In the genomic region with DNA sequence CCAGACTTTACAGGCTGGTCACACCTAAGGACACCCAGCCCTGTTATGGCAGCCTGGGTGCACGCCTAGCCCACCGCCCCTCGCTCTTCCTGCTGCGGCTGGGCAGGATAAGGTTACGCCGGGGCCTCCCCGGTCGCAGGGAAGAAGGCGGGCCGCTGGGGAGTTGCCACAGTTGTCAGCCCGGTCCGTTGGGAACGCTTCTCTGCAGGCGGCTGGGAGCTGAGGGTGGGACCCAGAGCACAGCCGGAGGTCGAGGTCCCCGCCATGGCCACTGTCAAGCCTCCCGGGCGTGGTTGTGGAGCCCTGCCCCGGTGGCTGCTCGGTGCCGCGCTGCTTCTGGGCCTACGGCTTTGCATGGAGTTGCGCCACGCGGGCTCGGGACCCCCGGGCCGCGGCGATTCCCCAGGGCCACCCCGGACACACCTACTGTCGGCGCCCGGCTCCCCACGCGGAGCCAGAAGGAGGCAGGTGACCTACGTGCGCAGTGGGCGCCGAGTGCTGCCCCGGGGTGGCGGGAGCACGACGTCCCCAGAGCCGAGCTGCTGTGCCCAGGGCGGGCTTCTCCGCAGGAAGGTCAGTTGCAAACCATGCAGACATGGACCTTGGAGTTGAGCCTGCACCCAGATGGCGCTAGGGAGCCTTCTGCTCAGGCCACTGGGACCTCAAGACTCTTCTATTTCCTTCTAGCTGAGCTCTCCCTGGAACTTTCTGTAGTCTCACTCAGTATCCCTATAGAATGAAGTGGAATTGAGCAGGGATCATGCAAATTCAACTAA, we compare ENCODE assay signal across 9 mouse cellular contexts. TPM values are rescaled to one million over a fixed set of nuclear protein-coding genes. Genes with fewer than 3 reads are reported as not detected.
DNase-seq lines count a peak whose midpoint lies in the region; ATAC-seq and TF ChIP-seq lines count a peak whose summit lies in the region.
"Had no signal": no experiment of that assay in that cellular context is flagged by ENCODE, and none has a peak within 500 bp of the region (broad histone marks: within the 10 kb centered on the region; RNA-seq: fewer than 3 reads in every experiment).

A gene (plus strand): TSS at position 191 of the 776 bp plus-strand sequence.

- H3K4me1 ChIP-seq in thymus, adult 2 months (replicated peaks; ENCODE audit: control insufficient read depth, insufficient read depth, low read length), result no peaks in the 10 kb centered on the region
- peaks cover 6% of the 10 kb centered on the region; the same call in 1 of the 2 replicates for H3K4me1 ChIP-seq in embryonic facial prominence, embryonic 13.5 days
- no peaks in the 10 kb centered on the region for H3K4me1 ChIP-seq in heart, adult 2 months (ENCODE audit: control insufficient read depth, insufficient read depth, low read length)
- H3K4me1 ChIP-seq in limb, embryonic 11.5 days (ENCODE audit: control insufficient read depth, insufficient read depth, low read length), result peaks cover 8% of the 10 kb centered on the region; the same call in 1 of the 2 replicates
- peaks cover 18% of the 10 kb centered on the region for H3K4me1 ChIP-seq in midbrain, embryonic 14.5 days (ENCODE audit: control insufficient read depth, insufficient read depth, low read length)
- peaks cover 8% of the 10 kb centered on the region; the same call in 1 of the 2 replicates for H3K4me1 ChIP-seq in stomach, embryonic 15.5 days

- intact Hi-C loops in heart, adult 2 months (cut with DNase I), result loop anchor here (10.0 kb wide), 1 partner anchor 202 kb away; a partner anchor contains a TSS

- H3K27me3 ChIP-seq in thymus, adult 2 months (ENCODE audit: control insufficient read depth, insufficient read depth, low read length), result peaks cover 4% of the 10 kb centered on the region; the same call in 1 of the 2 replicates
- peaks cover 4% of the 10 kb centered on the region; the same call in 1 of the 2 replicates for H3K27me3 ChIP-seq in embryonic facial prominence, embryonic 13.5 days
- no peaks in the 10 kb centered on the region for H3K27me3 ChIP-seq in heart, adult 2 months (ENCODE audit: control insufficient read depth, insufficient read depth, low read length)
- H3K27me3 ChIP-seq in limb, embryonic 11.5 days (ENCODE audit: control insufficient read depth, insufficient read depth, low read length), result no peaks in the 10 kb centered on the region
- H3K27me3 ChIP-seq in midbrain, embryonic 14.5 days (ENCODE audit: control insufficient read depth, insufficient read depth, low read length), result no peaks in the 10 kb centered on the region
- H3K27me3 ChIP-seq in stomach, embryonic 15.5 days (replicated peaks), result no peaks in the 10 kb centered on the region

- no peaks in the 10 kb centered on the region for H3K9me3 ChIP-seq in embryonic facial prominence, embryonic 13.5 days
- H3K9me3 ChIP-seq in limb, embryonic 11.5 days (ENCODE audit: control insufficient read depth, low read length), result no peaks in the 10 kb centered on the region
- H3K9me3 ChIP-seq in midbrain, embryonic 14.5 days (ENCODE audit: control insufficient read depth, low read length), result no peaks in the 10 kb centered on the region
- no peaks in the 10 kb centered on the region for H3K9me3 ChIP-seq in stomach, embryonic 15.5 days

- H3K4me2 ChIP-seq in embryonic facial prominence, embryonic 13.5 days, result peak within 1 kb of the TSS; percentile 98
- peak within 1 kb of the TSS; percentile 97 for H3K4me2 ChIP-seq in limb, embryonic 11.5 days (ENCODE audit: low read depth, severe bottlenecking)
- peak within 1 kb of the TSS; percentile 98 for H3K4me2 ChIP-seq in midbrain, embryonic 14.5 days (ENCODE audit: low read length)
- H3K4me2 ChIP-seq in stomach, embryonic 15.5 days, result peak within 1 kb of the TSS; percentile 99

- H3K79me2 ChIP-seq in heart, adult 2 months (replicated peaks; ENCODE audit: control insufficient read depth, insufficient read depth, low read length), result no peaks in the 10 kb centered on the region

- no peak within 1 kb of the TSS for H3K27ac ChIP-seq in thymus, adult 2 months (ENCODE audit: control insufficient read depth, insufficient read depth, low read length)
- peak within 1 kb of the TSS; percentile 28; the same call in 1 of the 2 replicates for H3K27ac ChIP-seq in embryonic facial prominence, embryonic 13.5 days
- peak within 1 kb of the TSS; percentile 68 for H3K27ac ChIP-seq in heart, adult 2 months
- H3K27ac ChIP-seq in limb, embryonic 11.5 days (replicated peaks; ENCODE audit: low read depth, low read length), result no peak within 1 kb of the TSS
- H3K27ac ChIP-seq in midbrain, embryonic 14.5 days (replicated peaks; ENCODE audit: low read depth, low read length), result 0 out of 2 replicates have a peak within 1 kb of the TSS, but pooled peaks have one; percentile 13
- peak within 1 kb of the TSS; percentile 22; the same call in 1 of the 2 replicates for H3K27ac ChIP-seq in stomach, embryonic 15.5 days

- ATAC-seq in embryonic facial prominence, embryonic 13.5 days (ENCODE audit: insufficient number of reproducible peaks, insufficient read depth, low FRiP score, low TSS enrichment, low read depth), result peak; percentile 83
- peak; percentile 81; the same call in 1 of the 2 replicates for ATAC-seq in limb, embryonic 11.5 days (ENCODE audit: insufficient number of reproducible peaks, low FRiP score, low TSS enrichment, low read depth)
- peak; percentile 74 for ATAC-seq in midbrain, embryonic 14.5 days (ENCODE audit: low FRiP score, low TSS enrichment)
- peak; percentile 90 for ATAC-seq in stomach, embryonic 15.5 days (ENCODE audit: insufficient read depth, low FRiP score, low read depth)

- peak; percentile 3 for DNase-seq in thymus, postnatal 14 days
- DNase-seq in thymus, adult 2 months, result no peak
- peak; percentile 76 to 79 for DNase-seq in heart, adult 2 months
- peak; percentile 79 for DNase-seq in kidney, adult 11 months
- DNase-seq in limb, embryonic 11.5 days (ENCODE audit: low spot score), result peak; percentile 86
- peak; percentile 79 for DNase-seq in midbrain, embryonic 14.5 days

- 3% methylated on average over 50 of the region's 50 CpGs for WGBS in thymus, adult 2 months
- under 1% methylated on average over 50 of the region's 50 CpGs for WGBS in embryonic facial prominence, embryonic 13.5 days
- WGBS in heart, adult 2 months, result under 1% methylated on average over 50 of the region's 50 CpGs
- under 1% methylated on average over 50 of the region's 50 CpGs for WGBS in limb, embryonic 11.5 days
- WGBS in midbrain, embryonic 14.5 days, result under 1% methylated on average over 50 of the region's 50 CpGs
- under 1% methylated on average over 50 of the region's 50 CpGs for WGBS in stomach, embryonic 15.5 days

- no peak within 1 kb of the TSS for H3K4me3 ChIP-seq in thymus, adult 2 months (ENCODE audit: control insufficient read depth, insufficient read depth, low read length)
- H3K4me3 ChIP-seq in embryonic facial prominence, embryonic 13.5 days, result peak within 1 kb of the TSS; percentile 66
- H3K4me3 ChIP-seq in heart, adult 2 months, result peak within 1 kb of the TSS; percentile 46
- H3K4me3 ChIP-seq in limb, embryonic 11.5 days (ENCODE audit: low read depth, low read length), result peak within 1 kb of the TSS; percentile 52
- peak within 1 kb of the TSS; percentile 46 for H3K4me3 ChIP-seq in midbrain, embryonic 14.5 days (replicated peaks; ENCODE audit: low read depth, low read length)
- H3K4me3 ChIP-seq in stomach, embryonic 15.5 days (replicated peaks), result peak within 1 kb of the TSS; percentile 64

- no peaks in the 10 kb centered on the region for H3K36me3 ChIP-seq in thymus, adult 2 months (ENCODE audit: control insufficient read depth, insufficient read depth, low read length)
- no peaks in the 10 kb centered on the region for H3K36me3 ChIP-seq in embryonic facial prominence, embryonic 13.5 days
- H3K36me3 ChIP-seq in heart, adult 2 months (ENCODE audit: control insufficient read depth, insufficient read depth, low read length), result no peaks in the 10 kb centered on the region
- no peaks in the 10 kb centered on the region for H3K36me3 ChIP-seq in limb, embryonic 11.5 days (ENCODE audit: control insufficient read depth, insufficient read depth, low read length)
- no peaks in the 10 kb centered on the region for H3K36me3 ChIP-seq in midbrain, embryonic 14.5 days (ENCODE audit: control insufficient read depth, insufficient read depth, low read length)
- no peaks in the 10 kb centered on the region for H3K36me3 ChIP-seq in stomach, embryonic 15.5 days

- no peak for TF ChIP-seq POLR2A in thymus, adult 2 months (IDR thresholded peaks at IDR 0.05; ENCODE audit: control insufficient read depth, extremely low read depth, insufficient read depth, low read length, poor library complexity)
- peak; percentile 41; the same call in 1 of the 2 replicates for TF ChIP-seq POLR2A in heart, adult 2 months (IDR thresholded peaks at IDR 0.05; ENCODE audit: insufficient read depth, low read depth, low read length)

- H3K9ac ChIP-seq in embryonic facial prominence, embryonic 13.5 days, result peak within 1 kb of the TSS; percentile 80
- peak within 1 kb of the TSS; percentile 74 for H3K9ac ChIP-seq in heart, adult 2 months (ENCODE audit: low read depth, low read length)
- H3K9ac ChIP-seq in limb, embryonic 11.5 days (ENCODE audit: low read length), result peak within 1 kb of the TSS; percentile 85
- H3K9ac ChIP-seq in midbrain, embryonic 14.5 days (replicated peaks; ENCODE audit: low read length), result peak within 1 kb of the TSS; percentile 66
- H3K9ac ChIP-seq in stomach, embryonic 15.5 days, result peak within 1 kb of the TSS; percentile 66

- TF ChIP-seq EP300 in heart, adult 2 months (IDR thresholded peaks at IDR 0.05; ENCODE audit: insufficient read depth, low read depth, low read length), result 0 out of 2 replicates have a peak, but pooled peaks have one; percentile 46

- TF ChIP-seq CTCF in thymus, adult 2 months (IDR thresholded peaks at IDR 0.05; ENCODE audit: borderline replicate concordance, control insufficient read depth, extremely low read depth, insufficient read depth, low read length, poor library complexity), result no peak
- TF ChIP-seq CTCF in heart, adult 2 months (IDR thresholded peaks at IDR 0.05), result peak; percentile 79

RNA-seq across cellular contexts. Expression of the gene that starts here (rescaled TPM):
- polyA plus RNA-seq in thymus, adult 2 months (2012; rRNA removed), result 0.23 and 0.36 TPM in 2 replicates
- polyA plus RNA-seq in embryonic facial prominence, embryonic 13.5 days (2015; fragmentation: Nextera tagmentation; extraction: Ambion mirVana), result 1.7 and 2.0 TPM in 2 replicates
- 1 to 10 TPM in 1 of 2 experiments, under 1 TPM in 1; 0.89 to 1.2 TPM for total RNA-seq in heart, adult 2 months (2021)
- 1.1 and 1.3 TPM in 2 replicates for polyA plus RNA-seq in heart, adult 2 months (2012; rRNA removed)
- 1.2 and 1.3 TPM in 2 replicates for polyA plus RNA-seq in limb, embryonic 11.5 days (2014; fragmentation: Nextera tagmentation; extraction: Ambion mirVana)
- polyA plus RNA-seq in midbrain, embryonic 14.5 days (2014; fragmentation: Nextera tagmentation; extraction: Ambion mirVana), result 0.41 and 0.57 TPM in 2 replicates
- 3.3 and 3.4 TPM in 2 replicates for polyA plus RNA-seq in stomach, embryonic 15.5 days (2015; fragmentation: Nextera tagmentation; extraction: Ambion mirVana)
- total RNA-seq: MEL had no signal

Comparison
In these comparisons a context has a peak if more than half of its experiments do, and no peak if none do; other contexts are left out.
1. Peak in DNase-seq, ATAC-seq, H3K4me3 ChIP-seq, H3K27ac ChIP-seq, H3K9ac ChIP-seq and H3K4me2 ChIP-seq in midbrain, embryonic 14.5 days; RNA of the gene not detected or under 1 TPM.
2. H3K27ac ChIP-seq: peak in embryonic facial prominence, embryonic 13.5 days (single experiment), heart, adult 2 months (single experiment) and stomach, embryonic 15.5 days (single experiment); none in thymus, adult 2 months (single experiment) and limb, embryonic 11.5 days (single experiment).
3. Peak in every context shown above with its lines, with median percentiles within 50 percentile points of each other: ATAC-seq, H3K4me2 ChIP-seq and H3K9ac ChIP-seq.